Mouse (Mus musculus) erythroblast, adult 5-6 weeks (primary cell): ENCODE results near the gene Otud6a. TPM values are rescaled to one million over a fixed set of nuclear protein-coding genes. Genes with fewer than 3 reads are reported as not detected.
"Not testable (repeated sequence)": the region's sequence is repeated elsewhere in the genome, so short reads cannot be mapped to it uniquely, and the experiment has no call there.

ENCODE experiments used
- ATAC-seq: replicated peaks from 2 replicates; pipeline ENCODE4 v1.8.0; 2016; ENCODE audit warnings: moderate number of reproducible peaks, mild to moderate bottlenecking, moderate TSS enrichment, inconsistent platforms; ENCODE audit not compliant: poor library complexity, low FRiP score, severe bottlenecking
- total RNA-seq, 2 experiments: library from RNA; stranded (forward) in 1 of 2; stranded (reverse) in 1 of 2; fragments of 150-400 nt in 1 of 2; fragments of 200-764, 138-1000 nt in 1 of 2; gene quantifications; 2 replicates each; pipeline versions ENCODE4 v1.2.3 to v1.2.4; 2015 to 2017; ENCODE audit warnings: low replicate concordance in 2 of 2

Otud6a gene
- total RNA-seq (2015; ENCODE audit: low replicate concordance) (not detected in 2 replicates), total RNA-seq (2017; ENCODE audit: low replicate concordance) (not detected in 2 replicates)

- no peak for ATAC-seq
Observed at GRCm38 (mm10) chrX:100428693-100429092, at the start of gene Otud6a. Gene Otud6a (plus strand): TSS chrX:100429013.

GRCm38 (mm10) chrX:100389887-100390286 is 38.9 kb upstream of the Otud6a start:
- no peak for ATAC-seq

GRCm38 (mm10) chrX:100392304-100392703 is 36.5 kb upstream of the Otud6a start:
- no peak for ATAC-seq

GRCm38 (mm10) chrX:100394223-100394861 is 34.5 kb upstream of the Otud6a start:
- no peak for ATAC-seq

GRCm38 (mm10) chrX:100395026-100395425 is 33.8 kb upstream of the Otud6a start:
- no peak for ATAC-seq

GRCm38 (mm10) chrX:100400900-100401299 is 27.9 kb upstream of the Otud6a start:
- no peak for ATAC-seq

- no peak for ATAC-seq
Observed at GRCm38 (mm10) chrX:100401657-100402056, 27.2 kb upstream of the Otud6a start.

GRCm38 (mm10) chrX:100409245-100409644 is 19.6 kb upstream of the Otud6a start:
- ATAC-seq, result no peak

- no peak for ATAC-seq
Observed at GRCm38 (mm10) chrX:100432311-100432710, 3.5 kb downstream of the Otud6a start.

GRCm38 (mm10) chrX:100442617-100443016 is 13.8 kb downstream of the Otud6a start, which contains the start of gene Awat2:
Gene Awat2 (minus strand): TSS chrX:100442717.
- not testable (repeated sequence) for ATAC-seq

GRCm38 (mm10) chrX:100443532-100443931 is 14.7 kb downstream of the Otud6a start:
- no peak for ATAC-seq

GRCm38 (mm10) chrX:100468047-100468446 is 39.2 kb downstream of the Otud6a start:
- no peak for ATAC-seq

- no peak for ATAC-seq
Observed at GRCm38 (mm10) chrX:100470126-100470525, 41.3 kb downstream of the Otud6a start.

- no peak for ATAC-seq
Observed at GRCm38 (mm10) chrX:100471491-100471890, 42.7 kb downstream of the Otud6a start.

GRCm38 (mm10) chrX:100475569-100476223 is 46.9 kb downstream of the Otud6a start:
- peak; percentile 62 for ATAC-seq

Other genes starting within 250 kb of the Otud6a start
- gene Awat2, start 13.7 kb downstream of the Otud6a start, total RNA-seq (2015; ENCODE audit: low replicate concordance), result not detected in 2 replicates
- not detected in 2 replicates for gene Awat2, start 13.7 kb downstream of the Otud6a start, total RNA-seq (2017; ENCODE audit: low replicate concordance)
- 15.7 and 22.1 TPM in 2 replicates for gene Igbp1, start 65.3 kb downstream of the Otud6a start, total RNA-seq (2015; ENCODE audit: low replicate concordance)
- gene Igbp1, start 65.3 kb downstream of the Otud6a start, total RNA-seq (2017; ENCODE audit: low replicate concordance), result 18.7 and 19.2 TPM in 2 replicates
- not detected in 2 replicates for gene Dgat2l6, start 95.8 kb downstream of the Otud6a start, total RNA-seq (2015; ENCODE audit: low replicate concordance)
- gene Dgat2l6, start 95.8 kb downstream of the Otud6a start, total RNA-seq (2017; ENCODE audit: low replicate concordance), result not detected in 2 replicates
- gene Awat1, start 143.2 kb downstream of the Otud6a start, total RNA-seq (2015; ENCODE audit: low replicate concordance), result not detected in 2 replicates
- gene Awat1, start 143.2 kb downstream of the Otud6a start, total RNA-seq (2017; ENCODE audit: low replicate concordance), result not detected in 2 replicates
- not detected in 2 replicates for gene P2ry4, start 165.9 kb downstream of the Otud6a start, total RNA-seq (2015; ENCODE audit: low replicate concordance)
- 0.14 TPM in 1 of 2 replicates, not detected in the other for gene P2ry4, start 165.9 kb downstream of the Otud6a start, total RNA-seq (2017; ENCODE audit: low replicate concordance)
- gene Arr3, start 176.5 kb downstream of the Otud6a start, total RNA-seq (2015; ENCODE audit: low replicate concordance), result not detected in 2 replicates
- not detected in 2 replicates for gene Arr3, start 176.5 kb downstream of the Otud6a start, total RNA-seq (2017; ENCODE audit: low replicate concordance)
- gene Kif4, start 196.7 kb downstream of the Otud6a start, total RNA-seq (2015; ENCODE audit: low replicate concordance), result 17.3 and 25.9 TPM in 2 replicates
- gene Kif4, start 196.7 kb downstream of the Otud6a start, total RNA-seq (2017; ENCODE audit: low replicate concordance), result 32.5 and 45.0 TPM in 2 replicates
- 31.6 and 33.2 TPM in 2 replicates for gene Pdzd11, start 197.6 kb downstream of the Otud6a start, total RNA-seq (2015; ENCODE audit: low replicate concordance)
- gene Pdzd11, start 197.6 kb downstream of the Otud6a start, total RNA-seq (2017; ENCODE audit: low replicate concordance), result 7.6 and 10.2 TPM in 2 replicates